Mouse (Mus musculus) midbrain, embryonic 16.5 days (tissue): ENCODE results near the gene Olfr918. TPM values are rescaled to one million over a fixed set of nuclear protein-coding genes. Genes with fewer than 3 reads are reported as not detected.
A peak's percentile ranks its signal among the peaks of the same experiment; 100 is the strongest.

ENCODE experiments used
- ATAC-seq: fragments of 200-750 bp; cut with Nextera tagmentation; 2 replicates; pipeline ENCODE4 v1.8.0; 2017; ENCODE audit warnings: moderate TSS enrichment
- H3K27ac ChIP-seq: fragments of 300-500 bp; sonication (generic); 2 replicates; pipeline ENCODE4 v1.5.1; 2014; ENCODE audit warnings: mild to moderate bottlenecking, low read length, mixed read lengths
- H3K27me3 ChIP-seq: fragments of 300-500 bp; sonication (generic); 2 replicates; pipeline ENCODE4 v1.6.1; 2014; ENCODE audit warnings: low read depth, low read length, mixed read lengths; ENCODE audit not compliant: control insufficient read depth, insufficient read depth
- H3K36me3 ChIP-seq: fragments of 300-500 bp; sonication (generic); 2 replicates; pipeline ENCODE4 v1.6.1; 2014; ENCODE audit warnings: mild to moderate bottlenecking, low read length, moderate library complexity, mixed read lengths; ENCODE audit not compliant: control insufficient read depth, insufficient read depth
- H3K4me1 ChIP-seq: fragments of 300-500 bp; sonication (generic); 2 replicates; pipeline ENCODE4 v1.6.1; 2014; ENCODE audit warnings: mild to moderate bottlenecking, low read length, mixed read lengths; ENCODE audit not compliant: control insufficient read depth, insufficient read depth
- H3K4me2 ChIP-seq: fragments of 300-500 bp; sonication (generic); 2 replicates; pipeline ENCODE4 v1.6.1; 2014; ENCODE audit warnings: mild to moderate bottlenecking, low read length, mixed read lengths
- H3K4me3 ChIP-seq: fragments of 300-500 bp; sonication (generic); 2 replicates; pipeline ENCODE4 v1.5.1; 2014; ENCODE audit warnings: low read depth, mild to moderate bottlenecking, low read length, moderate library complexity, mixed read lengths
- H3K9ac ChIP-seq: fragments of 300-500 bp; sonication (generic); 2 replicates; pipeline ENCODE4 v1.6.1; 2014; ENCODE audit warnings: low read depth, low read length, mixed read lengths
- H3K9me3 ChIP-seq: fragments of 300-500 bp; sonication (generic); replicated peaks from 2 replicates; pipeline ENCODE4 v1.6.1; 2014; ENCODE audit warnings: mild to moderate bottlenecking, low read length, mixed read lengths; ENCODE audit not compliant: control insufficient read depth, poor library complexity, severe bottlenecking
- WGBS: fragments of 180-500 bp; shearing (Covaris S2); extraction: QIAGEN DNeasy Blood & Tissue Kit; methylation state at CpG from one replicate; pipeline ENCODE4 v1.1.7; 2014; 5-methylcytosine and 5-hydroxymethylcytosine counted together
- polyA plus RNA-seq: library from polyadenylated mRNA; unstranded; fragments of >200 nt; fragmentation: Nextera tagmentation; extraction: Ambion mirVana; gene quantifications from 2 replicates; pipeline ENCODE4 v1.2.1, GENCODE M21; 2015

Olfr918 gene
- not detected in 2 replicates for polyA plus RNA-seq

DNA sequence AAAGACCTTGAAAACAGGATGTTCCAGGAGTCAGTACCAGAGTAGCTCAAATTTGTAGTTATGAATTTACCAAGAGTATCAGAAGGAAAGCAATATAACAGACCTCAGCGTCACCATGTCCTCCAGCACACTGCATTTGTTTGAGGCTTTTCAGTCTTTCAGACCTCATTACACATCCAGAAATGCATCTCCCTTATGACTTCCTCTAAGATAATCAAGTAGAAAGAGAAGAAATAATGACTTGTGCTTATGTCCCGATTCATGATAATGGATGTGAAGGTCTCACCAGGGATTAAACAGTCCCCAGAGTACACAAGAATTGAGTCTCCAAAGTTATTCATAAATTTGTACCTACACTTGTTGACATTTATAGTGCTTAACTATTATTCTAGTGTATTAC is at the start of gene Olfr918:
Olfr918 (minus strand) TSS at position 101 of the 400 bp plus-strand sequence.
- ATAC-seq = no peak
- Histone ChIP-seq H3K4me3 (no peak within 1 kb of the TSS), H3K9me3 (no peaks in the 10 kb centered on the region), H3K27ac (no peak within 1 kb of the TSS), H3K27me3 (no peaks in the 10 kb centered on the region), H3K4me2 (no peak within 1 kb of the TSS), H3K9ac (no peak within 1 kb of the TSS), H3K36me3 (no peaks in the 10 kb centered on the region), H3K4me1 (no peaks in the 10 kb centered on the region)
- WGBS = 83% methylated on average over 2 of the region's 2 CpGs

DNA sequence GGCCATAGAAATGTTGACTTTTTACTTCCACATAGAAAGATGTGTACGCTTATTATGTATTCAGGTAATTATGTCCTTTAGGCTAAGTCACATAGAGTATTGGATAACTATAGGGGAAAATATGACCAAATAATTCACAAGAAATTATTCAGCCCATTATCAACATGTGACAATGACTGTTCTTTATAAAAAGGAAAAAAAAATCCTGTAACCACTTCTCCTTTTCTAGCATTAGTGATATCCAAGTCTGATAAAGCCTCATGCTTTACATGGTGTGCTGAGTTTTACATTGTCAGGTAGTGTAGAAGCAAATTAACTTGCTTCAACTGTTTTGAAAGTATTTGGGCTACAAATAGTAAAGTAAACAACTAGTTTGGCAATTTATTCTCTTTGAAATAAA is 49.6 kb upstream of the Olfr918 start:
- 98% methylated on average over 1 of the region's 1 CpGs for WGBS

GRCm38 (mm10) chr9:38718927-38719441 is 44.6 kb upstream of the Olfr918 start:
- H3K9me3 ChIP-seq = no peaks in the 10 kb centered on the region
- peak overlapping the region; percentile 36 for H3K4me2 ChIP-seq
- WGBS = 4% methylated on average over 3 of the region's 3 CpGs
- no peak overlapping the region for H3K27ac ChIP-seq
- H3K9ac ChIP-seq = no peak overlapping the region
- H3K27me3 ChIP-seq = no peaks in the 10 kb centered on the region
- H3K36me3 ChIP-seq = no peaks in the 10 kb centered on the region
- peak overlapping the region; percentile 36 for H3K4me3 ChIP-seq
- no peaks in the 10 kb centered on the region; the same call in 1 of the 2 replicates for H3K4me1 ChIP-seq
- ATAC-seq = no peak

More for the DNA sequence above, 49.6 kb upstream of the Olfr918 start:
- H3K4me2 ChIP-seq = no peak overlapping the region
- H3K27ac ChIP-seq = no peak overlapping the region
- H3K36me3 ChIP-seq = no peaks in the 10 kb centered on the region
- ATAC-seq = no peak
- H3K27me3 ChIP-seq = no peaks in the 10 kb centered on the region
- no peaks in the 10 kb centered on the region for H3K9me3 ChIP-seq
- H3K4me3 ChIP-seq = no peak overlapping the region
- H3K4me1 ChIP-seq = no peaks in the 10 kb centered on the region
- H3K9ac ChIP-seq = no peak overlapping the region

DNA sequence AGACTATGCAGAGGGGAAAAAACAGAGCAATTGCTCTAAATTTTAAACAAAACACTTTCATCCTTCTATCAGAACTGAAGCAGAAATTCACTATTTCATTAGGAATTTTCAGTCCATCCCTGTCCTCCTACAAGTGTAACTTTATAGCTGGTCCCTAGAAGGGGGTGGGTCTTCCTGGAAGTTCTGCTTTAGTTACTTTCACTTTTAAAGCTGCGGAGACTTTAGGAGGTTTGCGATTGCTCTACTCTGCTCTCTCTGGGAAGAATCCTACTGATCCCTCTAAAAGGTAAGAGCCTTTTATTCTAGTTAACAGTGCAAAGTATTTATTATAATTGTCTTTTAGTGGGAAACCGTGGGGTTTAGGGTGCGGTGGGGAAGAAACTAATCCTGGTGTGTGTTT is 43.7 kb upstream of the Olfr918 start, which contains the start of gene Vwa5a:
Vwa5a (plus strand) TSS at position 167 of the 400 bp plus-strand sequence.
- Histone ChIP-seq H3K27ac (no peak within 1 kb of the TSS), H3K9ac (no peak within 1 kb of the TSS), H3K4me2 (peak within 1 kb of the TSS; percentile 36), H3K9me3 (no peaks in the 10 kb centered on the region), H3K36me3 (no peaks in the 10 kb centered on the region), H3K4me3 (peak within 1 kb of the TSS; percentile 36), H3K4me1 (no peaks in the 10 kb centered on the region; the same call in 1 of the 2 replicates), H3K27me3 (no peaks in the 10 kb centered on the region)
- no peak for ATAC-seq
- 3% methylated on average over 4 of the region's 4 CpGs for WGBS

GRCm38 (mm10) chr9:38672887-38673286 is 1.5 kb downstream of the Olfr918 start:
- Histone ChIP-seq H3K9ac (no peak overlapping the region), H3K9me3 (no peaks in the 10 kb centered on the region), H3K4me1 (no peaks in the 10 kb centered on the region), H3K4me2 (no peak overlapping the region), H3K4me3 (no peak overlapping the region), H3K27me3 (no peaks in the 10 kb centered on the region), H3K27ac (no peak overlapping the region), H3K36me3 (no peaks in the 10 kb centered on the region)
- WGBS = 85% methylated on average over 2 of the region's 2 CpGs
- ATAC-seq = no peak

DNA sequence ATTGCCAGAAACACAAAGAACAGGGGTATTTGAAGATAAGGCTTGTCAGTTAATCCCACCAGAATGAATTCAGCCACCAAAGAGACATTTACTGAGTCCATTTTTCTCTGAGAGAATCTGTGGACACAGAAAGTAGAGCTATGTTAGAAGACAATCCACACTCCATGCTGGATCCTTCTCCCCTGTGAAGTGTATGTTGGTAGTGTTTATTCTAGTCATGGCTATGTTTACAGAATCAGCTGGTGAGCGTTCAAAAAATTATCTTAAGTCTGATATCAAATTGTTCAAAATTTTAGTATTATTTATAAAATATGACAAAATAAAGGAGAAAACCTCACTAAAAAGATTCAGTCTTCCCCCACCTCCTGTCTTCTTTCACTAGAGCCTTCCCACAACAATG is 8.7 kb downstream of the Olfr918 start, which contains the start of gene Olfr917:
Olfr917 (minus strand) TSS at position 101 of the 400 bp plus-strand sequence.
- no peak for ATAC-seq
- H3K4me1 ChIP-seq = no peaks in the 10 kb centered on the region
- no peak within 1 kb of the TSS for H3K27ac ChIP-seq
- H3K4me2 ChIP-seq = no peak within 1 kb of the TSS
- no peaks in the 10 kb centered on the region for H3K9me3 ChIP-seq
- H3K36me3 ChIP-seq = no peaks in the 10 kb centered on the region
- no peak within 1 kb of the TSS for H3K4me3 ChIP-seq
- no peaks in the 10 kb centered on the region for H3K27me3 ChIP-seq
- 92% methylated on average over 1 of the region's 1 CpGs for WGBS
- H3K9ac ChIP-seq = no peak within 1 kb of the TSS

DNA sequence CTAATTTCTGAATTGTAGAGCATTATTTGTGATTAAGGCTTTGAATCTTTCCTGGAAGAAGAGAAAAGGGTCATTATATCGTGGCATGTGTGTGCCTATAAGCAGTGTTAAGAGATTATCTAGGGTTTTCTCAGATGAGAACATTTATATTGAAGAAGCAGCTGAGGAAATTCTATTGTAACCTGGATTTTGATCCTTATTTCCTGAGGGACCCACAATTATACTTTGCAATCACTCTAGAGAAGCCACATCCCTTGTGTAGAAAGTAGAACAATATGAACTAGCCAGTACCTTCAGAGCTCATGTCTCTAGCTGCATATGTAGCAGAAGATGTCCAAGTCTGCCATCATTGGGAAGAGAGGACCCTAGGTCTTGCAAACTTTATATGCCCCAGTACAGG is 14.6 kb downstream of the Olfr918 start, which contains the start of gene Olfr916:
Olfr916 (minus strand) TSS at position 101 of the 400 bp plus-strand sequence.
- Histone ChIP-seq H3K4me3 (no peak within 1 kb of the TSS), H3K27me3 (no peaks in the 10 kb centered on the region), H3K9me3 (no peaks in the 10 kb centered on the region), H3K9ac (no peak within 1 kb of the TSS), H3K4me2 (no peak within 1 kb of the TSS), H3K4me1 (no peaks in the 10 kb centered on the region), H3K36me3 (no peaks in the 10 kb centered on the region), H3K27ac (no peak within 1 kb of the TSS)
- WGBS = 63% methylated on average over 1 of the region's 1 CpGs
- ATAC-seq = no peak

DNA sequence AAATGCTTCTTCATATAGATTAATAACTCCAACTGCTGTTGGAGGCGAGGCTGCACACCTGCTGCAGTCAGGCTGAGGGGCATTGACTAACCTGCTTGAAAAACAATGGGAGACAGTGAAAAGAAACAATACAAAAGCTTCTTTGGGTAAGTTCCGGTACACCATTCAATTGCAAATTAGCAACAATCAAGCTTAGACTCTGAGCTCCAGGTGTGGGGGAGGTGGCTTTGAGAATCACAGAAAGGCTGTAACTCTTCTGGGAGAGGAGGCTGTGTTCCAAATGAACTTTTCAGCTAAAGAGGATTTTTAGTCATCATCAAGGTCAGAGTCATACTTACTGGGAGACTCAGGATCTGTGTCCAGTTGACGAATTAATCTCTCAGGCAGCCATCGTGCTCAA is 42.0 kb downstream of the Olfr918 start:
- 73% methylated on average over 4 of the region's 4 CpGs for WGBS
- Histone ChIP-seq H3K4me2 (no peak overlapping the region), H3K4me1 (no peaks in the 10 kb centered on the region), H3K9me3 (peaks cover 3% of the 10 kb centered on the region), H3K4me3 (no peak overlapping the region), H3K27ac (no peak overlapping the region), H3K9ac (no peak overlapping the region), H3K36me3 (no peaks in the 10 kb centered on the region), H3K27me3 (no peaks in the 10 kb centered on the region)
- ATAC-seq = no peak
